In genomic region chr7:71383341-71384130, GRCm38 (mm10) we compare ENCODE assay signal across 8 mouse cellular contexts. TPM values are rescaled to one million over a fixed set of nuclear protein-coding genes. Genes with fewer than 3 reads are reported as not detected.
A peak's percentile ranks its signal among the peaks of the same experiment; 100 is the strongest.
DNase-seq lines count a peak whose midpoint lies in the region; ATAC-seq lines count a peak whose summit lies in the region.

No protein-coding gene starts in this region.

- no peaks in the 10 kb centered on the region for H3K27me3 ChIP-seq in intestine, embryonic 15.5 days (replicated peaks)
- peaks cover 10% of the 10 kb centered on the region; the same call in 1 of the 2 replicates for H3K27me3 ChIP-seq in limb, embryonic 10.5 days (ENCODE audit: low read depth, poor library complexity, severe bottlenecking)
- peaks cover 17% of the 10 kb centered on the region for H3K27me3 ChIP-seq in midbrain, embryonic 15.5 days (replicated peaks)

- peak; percentile 9 for DNase-seq in right cerebral cortex, adult 18-20 months
- no peak for DNase-seq in right cerebral cortex, postnatal 14 days
- DNase-seq in gastrocnemius, postnatal 25 days, result peak; percentile 18
- DNase-seq in limb, embryonic 10.5 days (ENCODE audit: low spot score), result peak; percentile 50
- DNase-seq in thymus, postnatal 25 days, result no peak

- no peak overlapping the region for H3K4me3 ChIP-seq in intestine, embryonic 15.5 days (replicated peaks)
- peak overlapping the region; percentile 7; the same call in 1 of the 2 replicates for H3K4me3 ChIP-seq in limb, embryonic 10.5 days
- no peak overlapping the region for H3K4me3 ChIP-seq in midbrain, embryonic 15.5 days

- H3K4me2 ChIP-seq in intestine, embryonic 15.5 days (replicated peaks), result peak overlapping the region; percentile 20
- H3K4me2 ChIP-seq in midbrain, embryonic 15.5 days, result peak overlapping the region; percentile 37

- peak; percentile 55 for ATAC-seq in intestine, embryonic 15.5 days
- ATAC-seq in midbrain, embryonic 15.5 days (replicated peaks), result peak; percentile 89
- ATAC-seq in CD4-positive, CD25-positive, alpha-beta regulatory T cell, adult 4 months, result no peak

- H3K9ac ChIP-seq in intestine, embryonic 15.5 days, result no peak overlapping the region
- H3K9ac ChIP-seq in midbrain, embryonic 15.5 days, result no peak overlapping the region

- 43% methylated on average over 20 of the region's 20 CpGs for WGBS in intestine, embryonic 15.5 days
- 23% methylated on average over 20 of the region's 20 CpGs for whole genome bisulfite sequencing in limb, embryonic 10.5 days
- 13% methylated on average over 20 of the region's 20 CpGs for WGBS in midbrain, embryonic 15.5 days

- no peaks in the 10 kb centered on the region for H3K36me3 ChIP-seq in intestine, embryonic 15.5 days
- H3K36me3 ChIP-seq in limb, embryonic 10.5 days, result no peaks in the 10 kb centered on the region
- no peaks in the 10 kb centered on the region for H3K36me3 ChIP-seq in midbrain, embryonic 15.5 days (replicated peaks)

- H3K27ac ChIP-seq in intestine, embryonic 15.5 days, result peak overlapping the region; percentile 73
- peak overlapping the region; percentile 66 for H3K27ac ChIP-seq in limb, embryonic 10.5 days
- peak overlapping the region; percentile 70 for H3K27ac ChIP-seq in midbrain, embryonic 15.5 days

- H3K4me1 ChIP-seq in intestine, embryonic 15.5 days (replicated peaks), result no peaks in the 10 kb centered on the region; the same call in 1 of the 2 replicates
- peaks cover 58% of the 10 kb centered on the region for H3K4me1 ChIP-seq in limb, embryonic 10.5 days
- H3K4me1 ChIP-seq in midbrain, embryonic 15.5 days, result peaks cover 9% of the 10 kb centered on the region

- no peaks in the 10 kb centered on the region for H3K9me3 ChIP-seq in intestine, embryonic 15.5 days
- H3K9me3 ChIP-seq in limb, embryonic 10.5 days (replicated peaks), result no peaks in the 10 kb centered on the region
- H3K9me3 ChIP-seq in midbrain, embryonic 15.5 days, result no peaks in the 10 kb centered on the region

RNA-seq across cellular contexts. Expression of gene Gm10295, which starts 32.3 kb away (rescaled TPM):
- not detected for total RNA-seq in gastrocnemius, postnatal 25 days (2021)
- polyA plus RNA-seq in intestine, embryonic 15.5 days (2015; fragmentation: Nextera tagmentation; extraction: Ambion mirVana), result not detected in 2 replicates
- polyA plus RNA-seq in limb, embryonic 10.5 days (2016; fragmentation: Nextera tagmentation; extraction: Ambion mirVana), result not detected in 2 replicates
- polyA plus RNA-seq in midbrain, embryonic 15.5 days (2015; fragmentation: Nextera tagmentation; extraction: Ambion mirVana), result not detected in 2 replicates
- polyA plus RNA-seq in CD4-positive, CD25-positive, alpha-beta regulatory T cell, adult 4 months (2017; shearing (Covaris generic)), result not detected

Comparison
In these comparisons a context has a peak if more than half of its experiments do, and no peak if none do; other contexts are left out.
1. DNase-seq: peak in right cerebral cortex, adult 18-20 months (single experiment), gastrocnemius, postnatal 25 days (single experiment) and limb, embryonic 10.5 days (single experiment); none in right cerebral cortex, postnatal 14 days (single experiment) and thymus, postnatal 25 days (single experiment).
2. Peak in every context shown above with its lines, with median percentiles within 50 percentile points of each other: H3K27ac ChIP-seq.